In genomic region chr15:99698533-99699085, GRCm38 (mm10) we compare ENCODE assay signal across 15 mouse cellular contexts. TPM values are rescaled to one million over a fixed set of nuclear protein-coding genes. Genes with fewer than 3 reads are reported as not detected.
DNase-seq lines count a peak whose midpoint lies in the region; ATAC-seq and TF ChIP-seq lines count a peak whose summit lies in the region.
"Had no signal": no experiment of that assay in that cellular context is flagged by ENCODE, and none has a peak within 500 bp of the region (broad histone marks: within the 10 kb centered on the region; RNA-seq: fewer than 3 reads in every experiment).

No protein-coding gene starts in this region.

- no peak overlapping the region for H3K27ac ChIP-seq in kidney, embryonic 16.5 days (ENCODE audit: low read length)
- H3K27ac ChIP-seq in intestine, embryonic 16.5 days (ENCODE audit: low read length): no peak overlapping the region
- no peak overlapping the region for H3K27ac ChIP-seq in gastrocnemius, adult 2 months

- H3K9me3 ChIP-seq in kidney, embryonic 16.5 days (ENCODE audit: low read length): no peaks in the 10 kb centered on the region
- no peaks in the 10 kb centered on the region for H3K9me3 ChIP-seq in intestine, embryonic 16.5 days (ENCODE audit: control insufficient read depth, low read length)

- TF ChIP-seq CTCF in gastrocnemius, adult 2 months (IDR thresholded peaks at IDR 0.05): no peak

- H3K36me3 ChIP-seq in kidney, embryonic 16.5 days (ENCODE audit: insufficient read depth, low read length): no peaks in the 10 kb centered on the region
- H3K36me3 ChIP-seq in intestine, embryonic 16.5 days (ENCODE audit: control insufficient read depth, insufficient read depth, low read length): no peaks in the 10 kb centered on the region

- peaks cover 19% of the 10 kb centered on the region for H3K4me1 ChIP-seq in kidney, embryonic 16.5 days (ENCODE audit: insufficient read depth, low read length)
- peaks cover 27% of the 10 kb centered on the region for H3K4me1 ChIP-seq in intestine, embryonic 16.5 days (ENCODE audit: control insufficient read depth, insufficient read depth, low read length)

- no peak overlapping the region for H3K4me3 ChIP-seq in kidney, embryonic 16.5 days (ENCODE audit: low read length)
- H3K4me3 ChIP-seq in intestine, embryonic 16.5 days (ENCODE audit: low read length): no peak overlapping the region
- no peak overlapping the region for H3K4me3 ChIP-seq in gastrocnemius, adult 2 months
- H3K4me3 ChIP-seq: erythroblast, embryonic 14.5 days had no signal

- no peaks in the 10 kb centered on the region for H3K27me3 ChIP-seq in kidney, embryonic 16.5 days (ENCODE audit: insufficient read depth, low read length)
- H3K27me3 ChIP-seq in intestine, embryonic 16.5 days (replicated peaks; ENCODE audit: control insufficient read depth, insufficient read depth, low read length): 0 out of 2 replicates have a peak, but pooled peaks cover 7% of the 10 kb centered on the region

- peak; percentile 61 for DNase-seq in cerebellum, adult 9-11 months
- DNase-seq in cerebellum, adult 11 months: no peak
- DNase-seq in kidney, adult 9 months: no peak
- peak; percentile 80 for DNase-seq in ES-CJ7 (ENCODE audit: low read depth, low spot score)
- DNase-seq in gastrocnemius, adult 2 months: no peak
- DNase-seq in layer of hippocampus, postnatal 10 days (ENCODE audit: low spot score in 2 of 2): no peak
- DNase-seq: cerebellum, postnatal 14 days; gastrocnemius, postnatal 25 days had no signal

- WGBS in kidney, embryonic 16.5 days: 32% methylated on average over 20 of the region's 20 CpGs
- WGBS in intestine, embryonic 16.5 days: 37% methylated on average over 20 of the region's 20 CpGs

- ATAC-seq in kidney, embryonic 16.5 days (ENCODE audit: low FRiP score, low TSS enrichment): no peak
- ATAC-seq in intestine, embryonic 16.5 days: no peak

- peak overlapping the region; percentile 32 for H3K4me2 ChIP-seq in kidney, embryonic 16.5 days (replicated peaks; ENCODE audit: low read depth, low read length)
- H3K4me2 ChIP-seq in intestine, embryonic 16.5 days (ENCODE audit: low read depth, low read length): no peak overlapping the region; the same call in 1 of the 2 replicates

- no peak overlapping the region for H3K9ac ChIP-seq in kidney, embryonic 16.5 days (replicated peaks; ENCODE audit: low read length)
- H3K9ac ChIP-seq in intestine, embryonic 16.5 days (ENCODE audit: low read depth, low read length): 0 out of 2 replicates have a peak overlapping the region, but pooled peaks have one; percentile 19

- intact Hi-C loops in gastrocnemius, adult 2 months (cut with DNase I): no loop called here

RNA-seq across cellular contexts. Expression of gene Smarcd1, which starts 3.3 kb away (rescaled TPM):
- 49.8 and 56.3 TPM in 2 replicates for polyA plus RNA-seq in kidney, embryonic 16.5 days (2015; fragmentation: Nextera tagmentation; extraction: Ambion mirVana)
- 19.3 and 20.9 TPM in 2 replicates for polyA plus RNA-seq in intestine, embryonic 16.5 days (2015; fragmentation: Nextera tagmentation; extraction: Ambion mirVana)
- total RNA-seq in gastrocnemius, adult 2 months (2021): 1 to 10 TPM; 6.9 to 7.2 TPM
- 10 to 100 TPM; 89.4 to 94.3 TPM for total RNA-seq in layer of hippocampus, postnatal 10 days (2021)

RNA-seq across cellular contexts. Expression of gene Gm17349, which starts 6.7 kb away (rescaled TPM):
- not detected in 2 replicates for polyA plus RNA-seq in kidney, embryonic 16.5 days (2015; fragmentation: Nextera tagmentation; extraction: Ambion mirVana)
- polyA plus RNA-seq in intestine, embryonic 16.5 days (2015; fragmentation: Nextera tagmentation; extraction: Ambion mirVana): not detected in 2 replicates
- 1 to 10 TPM in 1 of 2 experiments, not detected in 1; 1.0 TPM for total RNA-seq in gastrocnemius, adult 2 months (2021)
- 1 to 10 TPM; 1.5 to 2.2 TPM for total RNA-seq in layer of hippocampus, postnatal 10 days (2021)
- total RNA-seq: megakaryocyte progenitor cell, adult 5-6 weeks had no signal
- polyA plus RNA-seq: liver, embryonic 16.5 days; neural tube, embryonic 14.5 days; thymus, postnatal 0 days had no signal

RNA-seq across cellular contexts. Expression of gene Gpd1, which starts 18.7 kb away (rescaled TPM):
- 45.4 and 46.1 TPM in 2 replicates for polyA plus RNA-seq in kidney, embryonic 16.5 days (2015; fragmentation: Nextera tagmentation; extraction: Ambion mirVana)
- 33.0 and 47.4 TPM in 2 replicates for polyA plus RNA-seq in intestine, embryonic 16.5 days (2015; fragmentation: Nextera tagmentation; extraction: Ambion mirVana)
- total RNA-seq in gastrocnemius, adult 2 months (2021): 100 to 1,000 TPM; 381 to 575 TPM
- 10 to 100 TPM; 35.3 to 39.3 TPM for total RNA-seq in layer of hippocampus, postnatal 10 days (2021)

RNA-seq across cellular contexts. Expression of gene Cox14, which starts 26.8 kb away (rescaled TPM):
- 193 and 197 TPM in 2 replicates for polyA plus RNA-seq in kidney, embryonic 16.5 days (2015; fragmentation: Nextera tagmentation; extraction: Ambion mirVana)
- polyA plus RNA-seq in intestine, embryonic 16.5 days (2015; fragmentation: Nextera tagmentation; extraction: Ambion mirVana): 249 and 253 TPM in 2 replicates
- total RNA-seq in gastrocnemius, adult 2 months (2021): 100 to 1,000 TPM; 145 to 166 TPM
- total RNA-seq in layer of hippocampus, postnatal 10 days (2021): 100 to 1,000 TPM in 1 of 2 experiments, 10 to 100 TPM in 1; 97.4 to 107 TPM

RNA-seq across cellular contexts. Expression of gene Asic1, which starts 28.4 kb away (rescaled TPM):
- polyA plus RNA-seq in kidney, embryonic 16.5 days (2015; fragmentation: Nextera tagmentation; extraction: Ambion mirVana): 1.7 TPM in 2 replicates
- 1.7 and 2.0 TPM in 2 replicates for polyA plus RNA-seq in intestine, embryonic 16.5 days (2015; fragmentation: Nextera tagmentation; extraction: Ambion mirVana)
- under 1 TPM in 1 of 2 experiments, not detected in 1; 0.31 TPM for total RNA-seq in gastrocnemius, adult 2 months (2021)
- 10 to 100 TPM; 50.7 to 54.6 TPM for total RNA-seq in layer of hippocampus, postnatal 10 days (2021)
- total RNA-seq: megakaryocyte progenitor cell, adult 5-6 weeks had no signal
- polyA plus RNA-seq: erythroblast, embryonic 14.5 days had no signal

Comparison
In these comparisons a context has a peak if more than half of its experiments do, and no peak if none do; other contexts are left out.
1. DNase-seq: peak in cerebellum, adult 9-11 months (single experiment) and ES-CJ7 (single experiment); none in cerebellum, adult 11 months (single experiment), kidney, adult 9 months (single experiment), gastrocnemius, adult 2 months (single experiment) and layer of hippocampus, postnatal 10 days (0 of 2).
2. RNA of gene Smarcd1, which starts 3.3 kb away (total RNA-seq): 89.4 to 94.3 TPM in layer of hippocampus, postnatal 10 days; 6.9 to 7.2 TPM in gastrocnemius, adult 2 months; every median in the first group is over 10 times any median in the second.
3. RNA of gene Gpd1, which starts 18.7 kb away (total RNA-seq): 381 to 575 TPM in gastrocnemius, adult 2 months; 35.3 to 39.3 TPM in layer of hippocampus, postnatal 10 days; every median in the first group is over 4 times any median in the second.